Mouse (Mus musculus): ENCODE measurements at regions not wholly inside any gene's neighbourhood (a gene's known extent, or its start where the extent isn't known, plus 50 kb on each side); places are given as distances from the start of the nearest gene placed in this dataset.

GRCm38 (mm10) chr10:125084975-125085374 is 304.3 kb downstream of the Slc16a7 start:
- ATAC-seq (replicated peaks; ENCODE audit: extremely low read depth, insufficient read depth, low FRiP score) = no peak
- Histone ChIP-seq H3K4me2 (ENCODE audit: low read depth, low read length) (no peak overlapping the region), H3K27ac (ENCODE audit: low read length) (no peak overlapping the region), H3K36me3 (ENCODE audit: control insufficient read depth, insufficient read depth) (no peaks in the 10 kb centered on the region), H3K9ac (ENCODE audit: low read length) (no peak overlapping the region), H3K9me3 (replicated peaks; ENCODE audit: control insufficient read depth, low read length) (no peaks in the 10 kb centered on the region), H3K4me1 (ENCODE audit: control insufficient read depth, insufficient read depth, low read length) (no peaks in the 10 kb centered on the region), H3K4me3 (ENCODE audit: low read length) (no peak overlapping the region), H3K27me3 (ENCODE audit: control insufficient read depth, insufficient read depth, low read length) (no peaks in the 10 kb centered on the region)
- 80% methylated on average over 2 of the region's 2 CpGs for WGBS

DNA sequence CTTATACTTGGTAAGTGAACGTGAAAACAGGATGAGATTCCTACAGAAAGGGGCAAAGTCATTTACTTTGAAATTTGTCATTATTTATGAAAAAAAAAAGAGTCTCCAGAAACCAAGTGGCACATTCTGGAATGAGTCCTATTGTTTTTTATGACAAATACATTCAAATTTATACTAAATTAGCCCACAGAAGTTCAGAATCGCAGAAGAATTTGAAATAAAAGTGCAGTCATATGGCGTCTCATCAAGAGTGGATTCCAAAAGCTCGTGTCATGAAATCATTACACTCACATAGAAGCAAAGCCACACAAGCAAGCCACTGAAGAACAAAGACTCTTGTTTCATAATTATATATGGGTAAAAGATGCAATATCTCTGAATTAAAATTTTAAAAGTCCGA is 316.9 kb downstream of the Slc16a7 start:
- no peak for ATAC-seq (replicated peaks; ENCODE audit: extremely low read depth, insufficient read depth, low FRiP score)

GRCm38 (mm10) chr10:125070246-125070645 is 319.0 kb downstream of the Slc16a7 start:
- Histone ChIP-seq H3K4me1 (ENCODE audit: control insufficient read depth, insufficient read depth, low read length) (no peaks in the 10 kb centered on the region), H3K36me3 (ENCODE audit: control insufficient read depth, insufficient read depth) (no peaks in the 10 kb centered on the region), H3K4me3 (ENCODE audit: low read length) (no peak overlapping the region), H3K9ac (ENCODE audit: low read length) (no peak overlapping the region), H3K27ac (ENCODE audit: low read length) (no peak overlapping the region), H3K27me3 (ENCODE audit: control insufficient read depth, insufficient read depth, low read length) (no peaks in the 10 kb centered on the region), H3K9me3 (replicated peaks; ENCODE audit: control insufficient read depth, low read length) (no peaks in the 10 kb centered on the region), H3K4me2 (ENCODE audit: low read depth, low read length) (no peak overlapping the region)
- ATAC-seq (replicated peaks; ENCODE audit: extremely low read depth, insufficient read depth, low FRiP score) = no peak
- WGBS = 66% methylated on average over 4 of the region's 4 CpGs

More for the DNA sequence above, 316.9 kb downstream of the Slc16a7 start:
- Histone ChIP-seq H3K9ac (ENCODE audit: low read length) (no peak overlapping the region), H3K27ac (ENCODE audit: low read length) (no peak overlapping the region), H3K4me1 (ENCODE audit: control insufficient read depth, insufficient read depth, low read length) (no peaks in the 10 kb centered on the region), H3K27me3 (ENCODE audit: control insufficient read depth, insufficient read depth, low read length) (no peaks in the 10 kb centered on the region), H3K4me3 (ENCODE audit: low read length) (no peak overlapping the region), H3K4me2 (ENCODE audit: low read depth, low read length) (no peak overlapping the region), H3K9me3 (replicated peaks; ENCODE audit: control insufficient read depth, low read length) (no peaks in the 10 kb centered on the region), H3K36me3 (ENCODE audit: control insufficient read depth, insufficient read depth) (no peaks in the 10 kb centered on the region)
- 77% methylated on average over 5 of the region's 5 CpGs for WGBS

- Histone ChIP-seq H3K4me1 (ENCODE audit: control insufficient read depth, insufficient read depth, low read length) (no peaks in the 10 kb centered on the region), H3K27me3 (ENCODE audit: control insufficient read depth, insufficient read depth, low read length) (no peaks in the 10 kb centered on the region), H3K4me2 (ENCODE audit: low read depth, low read length) (no peak overlapping the region), H3K9me3 (replicated peaks; ENCODE audit: control insufficient read depth, low read length) (no peaks in the 10 kb centered on the region), H3K27ac (ENCODE audit: low read length) (no peak overlapping the region), H3K9ac (ENCODE audit: low read length) (no peak overlapping the region), H3K36me3 (ENCODE audit: control insufficient read depth, insufficient read depth) (no peaks in the 10 kb centered on the region), H3K4me3 (ENCODE audit: low read length) (no peak overlapping the region)
- no peak for ATAC-seq (replicated peaks; ENCODE audit: extremely low read depth, insufficient read depth, low FRiP score)
- WGBS = 63% methylated on average over 3 of the region's 3 CpGs
These were observed 350.0 kb downstream of the Slc16a7 start for GRCm38 (mm10) chr10:125039290-125039689.

GRCm38 (mm10) chr10:125035631-125036030 is 353.6 kb downstream of the Slc16a7 start:
- no peaks in the 10 kb centered on the region for H3K4me1 ChIP-seq (ENCODE audit: control insufficient read depth, insufficient read depth, low read length)
- H3K4me3 ChIP-seq (ENCODE audit: low read length) = no peak overlapping the region
- no peaks in the 10 kb centered on the region for H3K27me3 ChIP-seq (ENCODE audit: control insufficient read depth, insufficient read depth, low read length)
- 90% methylated on average over 7 of the region's 7 CpGs for WGBS
- H3K9ac ChIP-seq (ENCODE audit: low read length) = no peak overlapping the region
- H3K36me3 ChIP-seq (ENCODE audit: control insufficient read depth, insufficient read depth) = no peaks in the 10 kb centered on the region
- ATAC-seq (replicated peaks; ENCODE audit: extremely low read depth, insufficient read depth, low FRiP score) = no peak
- H3K27ac ChIP-seq (ENCODE audit: low read length) = no peak overlapping the region
- H3K9me3 ChIP-seq (replicated peaks; ENCODE audit: control insufficient read depth, low read length) = no peaks in the 10 kb centered on the region
- no peak overlapping the region for H3K4me2 ChIP-seq (ENCODE audit: low read depth, low read length)

GRCm38 (mm10) chr10:125028347-125028746 is 360.9 kb downstream of the Slc16a7 start:
- H3K9ac ChIP-seq (ENCODE audit: low read length) = no peak overlapping the region
- no peak overlapping the region for H3K4me3 ChIP-seq (ENCODE audit: low read length)
- no peak for ATAC-seq (replicated peaks; ENCODE audit: extremely low read depth, insufficient read depth, low FRiP score)
- no peak overlapping the region for H3K4me2 ChIP-seq (ENCODE audit: low read depth, low read length)
- H3K36me3 ChIP-seq (ENCODE audit: control insufficient read depth, insufficient read depth) = no peaks in the 10 kb centered on the region
- H3K27me3 ChIP-seq (ENCODE audit: control insufficient read depth, insufficient read depth, low read length) = no peaks in the 10 kb centered on the region
- H3K9me3 ChIP-seq (replicated peaks; ENCODE audit: control insufficient read depth, low read length) = no peaks in the 10 kb centered on the region
- 63% methylated on average over 5 of the region's 5 CpGs for whole genome bisulfite sequencing
- no peaks in the 10 kb centered on the region for H3K4me1 ChIP-seq (ENCODE audit: control insufficient read depth, insufficient read depth, low read length)
- no peak overlapping the region for H3K27ac ChIP-seq (ENCODE audit: low read length)

DNA sequence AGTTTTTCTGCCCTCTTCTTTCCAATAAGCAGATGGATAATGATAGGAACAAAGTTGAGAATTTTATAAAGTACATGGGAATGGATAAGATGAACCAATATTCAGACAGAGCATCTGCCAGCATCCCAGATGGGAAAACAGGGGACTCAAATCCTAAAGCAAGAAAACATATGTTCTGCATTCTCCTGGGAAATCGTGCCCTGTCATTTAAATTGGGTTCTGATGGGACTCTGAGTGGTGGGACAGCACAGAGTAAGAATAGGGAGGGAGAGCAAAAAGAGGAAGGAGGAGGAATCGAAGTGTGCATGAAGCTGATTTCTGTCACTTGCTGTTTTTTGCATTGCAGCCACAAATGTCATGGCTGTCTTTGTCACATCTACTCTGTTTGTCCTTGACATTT is 362.4 kb downstream of the Slc16a7 start:
- WGBS = 59% methylated on average over 2 of the region's 2 CpGs

More for the DNA sequence above, 362.4 kb downstream of the Slc16a7 start:
- H3K4me3 ChIP-seq (ENCODE audit: low read length) = no peak overlapping the region
- no peak for ATAC-seq (replicated peaks; ENCODE audit: extremely low read depth, insufficient read depth, low FRiP score)
- no peaks in the 10 kb centered on the region for H3K4me1 ChIP-seq (ENCODE audit: control insufficient read depth, insufficient read depth, low read length)
- H3K9ac ChIP-seq (ENCODE audit: low read length) = no peak overlapping the region
- H3K27ac ChIP-seq (ENCODE audit: low read length) = no peak overlapping the region
- H3K9me3 ChIP-seq (replicated peaks; ENCODE audit: control insufficient read depth, low read length) = no peaks in the 10 kb centered on the region
- H3K27me3 ChIP-seq (ENCODE audit: control insufficient read depth, insufficient read depth, low read length) = no peaks in the 10 kb centered on the region
- no peaks in the 10 kb centered on the region for H3K36me3 ChIP-seq (ENCODE audit: control insufficient read depth, insufficient read depth)
- no peak overlapping the region for H3K4me2 ChIP-seq (ENCODE audit: low read depth, low read length)

Data from heart, embryonic 16.5 days (tissue).